Mouse (Mus musculus): ENCODE measurements around the gene Slc25a51.
A peak's percentile ranks its signal among the peaks of the same experiment; 100 is the strongest.

Gene Slc25a51

GRCm38 (mm10) chr4:45408427-45409132 lies at the start of gene Slc25a51:
Slc25a51 (minus strand) TSS chr4:45408766.
- DNase-seq (ENCODE audit: low spot score): peak; percentile 91

- DNase-seq (ENCODE audit: low spot score): no peak
These were observed 49.0 kb upstream of the Slc25a51 start for GRCm38 (mm10) chr4:45457543-45457942.

GRCm38 (mm10) chr4:45455001-45455400 lies 46.4 kb upstream of the Slc25a51 start:
- DNase-seq (ENCODE audit: low spot score): no peak

- peak; percentile 49 for DNase-seq (ENCODE audit: low spot score)
These were observed 44.8 kb upstream of the Slc25a51 start for GRCm38 (mm10) chr4:45453271-45453851.

- DNase-seq (ENCODE audit: low spot score): peak; percentile 77
These were observed 44.1 kb upstream of the Slc25a51 start for GRCm38 (mm10) chr4:45452569-45453111.

GRCm38 (mm10) chr4:45449012-45449411 lies 40.4 kb upstream of the Slc25a51 start:
- no peak for DNase-seq (ENCODE audit: low spot score)

- no peak for DNase-seq (ENCODE audit: low spot score)
These were observed 39.9 kb upstream of the Slc25a51 start for GRCm38 (mm10) chr4:45448481-45448880.

- DNase-seq (ENCODE audit: low spot score): no peak
These were observed 38.6 kb upstream of the Slc25a51 start for GRCm38 (mm10) chr4:45447196-45447595.

- DNase-seq (ENCODE audit: low spot score): no peak
These were observed 36.7 kb upstream of the Slc25a51 start for GRCm38 (mm10) chr4:45445235-45445634.

- no peak for DNase-seq (ENCODE audit: low spot score)
These were observed 36.2 kb upstream of the Slc25a51 start for GRCm38 (mm10) chr4:45444813-45445212.

- DNase-seq (ENCODE audit: low spot score): no peak
These were observed 35.1 kb upstream of the Slc25a51 start for GRCm38 (mm10) chr4:45443652-45444051.

GRCm38 (mm10) chr4:45442237-45442636 lies 33.7 kb upstream of the Slc25a51 start:
- no peak for DNase-seq (ENCODE audit: low spot score)

GRCm38 (mm10) chr4:45441778-45442177 lies 33.2 kb upstream of the Slc25a51 start:
- DNase-seq (ENCODE audit: low spot score): no peak

GRCm38 (mm10) chr4:45439281-45439680 lies 30.7 kb upstream of the Slc25a51 start:
- no peak for DNase-seq (ENCODE audit: low spot score)

- no peak for DNase-seq (ENCODE audit: low spot score)
These were observed 28.4 kb upstream of the Slc25a51 start for GRCm38 (mm10) chr4:45437010-45437409.

- DNase-seq (ENCODE audit: low spot score): no peak
These were observed 27.9 kb upstream of the Slc25a51 start for GRCm38 (mm10) chr4:45436383-45436913.

GRCm38 (mm10) chr4:45435899-45436298 lies 27.3 kb upstream of the Slc25a51 start:
- DNase-seq (ENCODE audit: low spot score): peak; percentile 39

- DNase-seq (ENCODE audit: low spot score): no peak
These were observed 26.1 kb upstream of the Slc25a51 start for GRCm38 (mm10) chr4:45434681-45435080.

GRCm38 (mm10) chr4:45434071-45434470 lies 25.5 kb upstream of the Slc25a51 start:
- DNase-seq (ENCODE audit: low spot score): no peak

- DNase-seq (ENCODE audit: low spot score): no peak
These were observed 23.2 kb upstream of the Slc25a51 start for GRCm38 (mm10) chr4:45431806-45432205.

GRCm38 (mm10) chr4:45431316-45431715 lies 22.8 kb upstream of the Slc25a51 start:
- DNase-seq (ENCODE audit: low spot score): no peak

- no peak for DNase-seq (ENCODE audit: low spot score)
These were observed 20.9 kb upstream of the Slc25a51 start for GRCm38 (mm10) chr4:45429451-45429850.
